Mouse (Mus musculus): ENCODE measurements around the gene Gm867. TPM values are rescaled to one million over a fixed set of nuclear protein-coding genes. Genes with fewer than 3 reads are reported as not detected.

Gene Gm867
- polyA plus RNA-seq, 1 experiment = 1.3 TPM

DNA sequence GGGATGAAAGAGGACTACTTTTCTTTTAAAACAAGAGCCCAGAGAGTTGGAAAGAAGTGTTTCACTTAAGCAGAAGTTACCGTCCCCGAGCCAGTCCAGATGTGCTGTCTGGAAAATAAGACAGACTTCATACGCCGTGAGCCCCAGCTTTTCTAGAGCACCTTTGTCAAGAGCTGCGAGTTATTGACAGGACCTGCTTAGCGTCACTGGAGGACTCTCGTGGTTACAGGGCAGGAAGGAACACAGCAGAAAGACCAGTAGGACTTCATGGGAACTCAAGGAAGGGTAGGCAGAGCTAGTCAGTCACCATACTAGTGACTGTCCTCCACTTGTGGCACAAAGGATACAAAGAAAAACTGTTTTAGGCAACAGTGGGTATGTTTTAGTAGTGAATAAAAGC lies 24.9 kb downstream of the Gm867 start:
- H3K4me3 ChIP-seq (ENCODE audit: control insufficient read depth, low read depth, low read length) = no peak overlapping the region
- H3K27me3 ChIP-seq (ENCODE audit: control insufficient read depth, insufficient read depth, low read length) = no peaks in the 10 kb centered on the region
- TF ChIP-seq POLR2A (IDR thresholded peaks at IDR 0.05; ENCODE audit: control insufficient read depth, low read depth, low read length) (no peak), CTCF (IDR thresholded peaks at IDR 0.05; ENCODE audit: control insufficient read depth, insufficient read depth, insufficient replicate concordance, low read depth, low read length) (no peak)
- H3K4me1 ChIP-seq (ENCODE audit: control insufficient read depth, insufficient read depth, low read length) = peaks cover 2% of the 10 kb centered on the region; the same call in 1 of the 2 replicates
- peaks cover 4% of the 10 kb centered on the region for H3K36me3 ChIP-seq (ENCODE audit: control insufficient read depth, insufficient read depth, low read length)
- no peak overlapping the region for H3K27ac ChIP-seq (ENCODE audit: control insufficient read depth, insufficient read depth, low read depth, low read length)

DNA sequence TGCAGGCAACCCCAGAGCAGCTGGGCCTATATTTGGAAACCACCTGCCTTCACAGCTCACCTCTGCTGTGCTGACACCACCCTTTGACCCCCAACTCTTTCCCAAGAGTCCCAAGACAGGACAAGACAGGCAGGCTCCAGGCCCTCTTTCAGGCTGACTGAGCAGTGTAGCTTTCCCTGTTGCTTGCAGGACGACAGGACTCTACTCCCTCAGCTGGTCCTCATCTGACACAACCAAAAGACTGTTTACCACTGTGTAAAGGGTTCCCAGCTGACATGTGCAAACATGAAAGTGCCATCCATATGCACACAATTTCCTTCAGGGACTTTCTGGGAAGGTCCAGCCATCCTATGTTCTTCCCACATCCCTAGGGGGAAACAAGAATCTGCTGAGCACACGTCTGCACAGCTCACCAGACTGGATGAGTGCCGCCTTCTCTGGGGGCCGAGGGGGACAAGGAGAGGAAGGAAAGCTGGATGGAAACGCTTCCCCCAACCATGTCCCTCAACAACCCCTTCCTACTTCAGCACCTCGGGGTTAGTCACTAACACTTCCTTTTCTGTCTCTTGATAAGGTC lies 27.4 kb downstream of the Gm867 start:
- Histone ChIP-seq H3K4me3 (ENCODE audit: control insufficient read depth, low read depth, low read length) (no peak overlapping the region), H3K27me3 (ENCODE audit: control insufficient read depth, insufficient read depth, low read length) (no peaks in the 10 kb centered on the region), H3K4me1 (ENCODE audit: control insufficient read depth, insufficient read depth, low read length) (no peaks in the 10 kb centered on the region; the same call in 1 of the 2 replicates), H3K36me3 (ENCODE audit: control insufficient read depth, insufficient read depth, low read length) (peaks cover 6% of the 10 kb centered on the region), H3K27ac (ENCODE audit: control insufficient read depth, insufficient read depth, low read depth, low read length) (no peak overlapping the region)
- TF ChIP-seq POLR2A (IDR thresholded peaks at IDR 0.05; ENCODE audit: control insufficient read depth, low read depth, low read length) (no peak), CTCF (IDR thresholded peaks at IDR 0.05; ENCODE audit: control insufficient read depth, insufficient read depth, insufficient replicate concordance, low read depth, low read length) (no peak)

DNA sequence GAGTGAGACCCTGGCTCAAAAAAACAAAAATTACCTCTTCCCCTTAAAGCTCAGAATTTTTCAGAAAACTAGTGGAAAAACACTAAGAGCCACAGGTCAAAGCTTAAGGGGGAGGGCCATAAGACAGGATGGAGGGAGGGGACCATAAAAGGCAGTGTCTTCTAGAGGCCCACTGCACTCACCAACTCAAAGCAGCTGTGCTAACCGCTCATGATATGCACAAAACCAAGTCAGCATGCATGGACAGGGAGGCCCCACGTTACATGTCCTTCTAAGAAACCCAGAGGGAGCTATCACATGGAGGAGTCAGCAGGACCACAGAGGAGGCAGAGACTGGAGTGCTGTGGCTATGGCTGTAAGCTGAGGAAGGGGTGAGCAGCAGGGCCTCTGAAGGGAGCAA lies 29.8 kb downstream of the Gm867 start:
- no peak overlapping the region; the same call in none of the 2 replicates for H3K4me3 ChIP-seq (ENCODE audit: control insufficient read depth, low read depth, low read length)
- H3K36me3 ChIP-seq (ENCODE audit: control insufficient read depth, insufficient read depth, low read length) = peaks cover 6% of the 10 kb centered on the region
- H3K4me1 ChIP-seq (ENCODE audit: control insufficient read depth, insufficient read depth, low read length) = no peaks in the 10 kb centered on the region; the same call in 1 of the 2 replicates
- H3K27me3 ChIP-seq (ENCODE audit: control insufficient read depth, insufficient read depth, low read length) = no peaks in the 10 kb centered on the region
- H3K27ac ChIP-seq (ENCODE audit: control insufficient read depth, insufficient read depth, low read depth, low read length) = no peak overlapping the region
- no peak for TF ChIP-seq CTCF (IDR thresholded peaks at IDR 0.05; ENCODE audit: control insufficient read depth, insufficient read depth, insufficient replicate concordance, low read depth, low read length)
- no peak for TF ChIP-seq POLR2A (IDR thresholded peaks at IDR 0.05; ENCODE audit: control insufficient read depth, low read depth, low read length)

DNA sequence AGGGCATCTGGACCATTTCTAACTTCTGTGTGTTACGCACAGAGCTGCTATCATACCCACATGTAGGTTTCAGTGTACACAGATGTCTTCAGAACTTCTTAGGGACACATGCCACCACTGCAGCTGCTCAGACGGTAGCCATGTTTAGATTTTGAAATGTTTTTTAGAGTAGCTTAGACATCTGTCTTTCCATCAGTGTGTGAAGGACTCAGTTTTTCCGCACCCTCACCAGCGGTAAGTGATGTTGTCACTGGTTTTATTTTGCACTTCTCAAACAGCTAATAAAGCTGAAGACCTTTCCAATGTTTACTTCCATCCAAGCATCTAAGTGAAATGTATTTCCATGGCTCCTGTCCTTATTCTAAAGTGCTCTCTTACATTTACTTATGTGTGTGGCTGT lies 33.6 kb downstream of the Gm867 start:
- TF ChIP-seq POLR2A (IDR thresholded peaks at IDR 0.05; ENCODE audit: control insufficient read depth, low read depth, low read length) (no peak), CTCF (IDR thresholded peaks at IDR 0.05; ENCODE audit: control insufficient read depth, insufficient read depth, insufficient replicate concordance, low read depth, low read length) (no peak)
- Histone ChIP-seq H3K36me3 (ENCODE audit: control insufficient read depth, insufficient read depth, low read length) (peaks cover 3% of the 10 kb centered on the region), H3K27ac (ENCODE audit: control insufficient read depth, insufficient read depth, low read depth, low read length) (no peak overlapping the region), H3K4me3 (ENCODE audit: control insufficient read depth, low read depth, low read length) (no peak overlapping the region), H3K4me1 (ENCODE audit: control insufficient read depth, insufficient read depth, low read length) (no peaks in the 10 kb centered on the region; the same call in 1 of the 2 replicates), H3K27me3 (ENCODE audit: control insufficient read depth, insufficient read depth, low read length) (no peaks in the 10 kb centered on the region)

DNA sequence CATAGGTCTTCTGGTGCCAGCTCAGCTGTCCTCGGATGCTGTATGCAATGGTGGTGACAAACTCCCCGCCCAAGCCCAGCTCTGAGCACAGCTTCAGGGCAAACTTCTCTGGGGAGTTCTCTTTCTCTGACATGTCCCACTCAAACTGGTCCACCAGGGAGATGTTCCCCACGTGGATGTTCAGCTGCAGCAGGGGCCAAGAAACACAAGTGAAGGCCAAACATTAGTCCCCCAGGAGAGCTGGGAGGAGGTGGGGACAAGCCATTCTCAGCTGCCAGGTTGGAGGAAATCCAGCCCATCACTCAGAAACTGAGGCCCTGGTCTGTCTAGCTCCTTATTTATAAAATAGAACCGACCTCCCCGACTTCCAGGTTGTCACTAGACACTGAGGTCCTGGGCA lies 36.1 kb downstream of the Gm867 start:
- Histone ChIP-seq H3K4me1 (ENCODE audit: control insufficient read depth, insufficient read depth, low read length) (no peaks in the 10 kb centered on the region; the same call in 1 of the 2 replicates), H3K4me3 (ENCODE audit: control insufficient read depth, low read depth, low read length) (no peak overlapping the region), H3K27ac (ENCODE audit: control insufficient read depth, insufficient read depth, low read depth, low read length) (no peak overlapping the region), H3K36me3 (ENCODE audit: control insufficient read depth, insufficient read depth, low read length) (no peaks in the 10 kb centered on the region), H3K27me3 (ENCODE audit: control insufficient read depth, insufficient read depth, low read length) (no peaks in the 10 kb centered on the region)
- TF ChIP-seq POLR2A (IDR thresholded peaks at IDR 0.05; ENCODE audit: control insufficient read depth, low read depth, low read length) (no peak), CTCF (IDR thresholded peaks at IDR 0.05; ENCODE audit: control insufficient read depth, insufficient read depth, insufficient replicate concordance, low read depth, low read length) (no peak)

DNA sequence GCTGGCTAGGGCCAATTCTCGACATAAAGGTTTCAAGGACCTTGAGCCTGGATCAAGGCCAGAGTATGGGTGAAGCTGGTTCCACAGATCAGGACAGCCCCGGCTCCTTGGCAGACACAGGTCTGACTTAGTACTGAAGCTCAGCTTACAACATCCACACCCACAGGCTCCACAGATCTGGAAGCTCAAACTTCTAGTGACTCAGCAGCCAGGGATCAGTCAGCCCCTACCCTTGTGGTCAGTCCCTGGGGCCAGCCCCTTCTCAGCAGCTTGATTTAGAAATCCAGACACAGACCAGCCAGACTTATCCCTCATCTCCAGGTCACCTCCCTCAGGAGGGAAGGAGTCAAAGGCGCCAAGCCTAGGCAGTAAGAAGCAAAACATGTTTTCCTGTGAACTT lies 41.6 kb downstream of the Gm867 start:
- Histone ChIP-seq H3K4me3 (ENCODE audit: control insufficient read depth, low read depth, low read length) (no peak overlapping the region), H3K4me1 (ENCODE audit: control insufficient read depth, insufficient read depth, low read length) (peaks cover 17% of the 10 kb centered on the region), H3K27me3 (ENCODE audit: control insufficient read depth, insufficient read depth, low read length) (no peaks in the 10 kb centered on the region), H3K36me3 (ENCODE audit: control insufficient read depth, insufficient read depth, low read length) (no peaks in the 10 kb centered on the region), H3K27ac (ENCODE audit: control insufficient read depth, insufficient read depth, low read depth, low read length) (no peak overlapping the region)
- no peak for TF ChIP-seq CTCF (IDR thresholded peaks at IDR 0.05; ENCODE audit: control insufficient read depth, insufficient read depth, insufficient replicate concordance, low read depth, low read length)
- TF ChIP-seq POLR2A (IDR thresholded peaks at IDR 0.05; ENCODE audit: control insufficient read depth, low read depth, low read length) = no peak

DNA sequence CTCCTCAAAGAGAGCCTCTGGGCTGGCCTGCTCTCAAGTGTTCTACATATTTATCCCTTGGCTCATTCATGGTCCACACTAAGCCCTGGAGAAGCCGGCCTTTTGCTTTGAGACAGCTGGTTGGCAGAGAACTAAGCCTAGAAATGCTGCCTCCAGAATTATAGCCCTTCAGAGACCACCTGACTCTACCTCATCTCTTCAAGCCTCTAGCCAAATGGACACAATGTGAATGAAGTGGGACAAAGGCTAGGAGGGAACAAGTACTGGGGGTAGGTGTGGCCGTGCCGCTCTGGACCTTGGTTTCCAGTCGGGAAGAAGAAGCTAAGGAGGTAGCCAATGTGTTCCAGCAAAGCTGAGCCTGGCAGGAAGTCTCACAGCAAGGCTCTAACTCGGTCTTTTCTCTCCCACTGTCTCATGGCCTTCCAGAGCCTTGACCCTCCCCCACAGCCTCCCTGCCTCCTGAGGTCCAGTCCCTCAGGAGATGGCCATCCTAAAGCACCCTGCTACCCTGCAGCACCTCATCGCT lies 42.4 kb downstream of the Gm867 start:
- no peaks in the 10 kb centered on the region for H3K36me3 ChIP-seq (ENCODE audit: control insufficient read depth, insufficient read depth, low read length)
- TF ChIP-seq CTCF (IDR thresholded peaks at IDR 0.05; ENCODE audit: control insufficient read depth, insufficient read depth, insufficient replicate concordance, low read depth, low read length) = no peak
- no peak for TF ChIP-seq POLR2A (IDR thresholded peaks at IDR 0.05; ENCODE audit: control insufficient read depth, low read depth, low read length)
- no peaks in the 10 kb centered on the region for H3K27me3 ChIP-seq (ENCODE audit: control insufficient read depth, insufficient read depth, low read length)
- peak overlapping the region; percentile 35; the same call in 1 of the 2 replicates for H3K27ac ChIP-seq (ENCODE audit: control insufficient read depth, insufficient read depth, low read depth, low read length)
- peaks cover 18% of the 10 kb centered on the region for H3K4me1 ChIP-seq (ENCODE audit: control insufficient read depth, insufficient read depth, low read length)
- no peak overlapping the region for H3K4me3 ChIP-seq (ENCODE audit: control insufficient read depth, low read depth, low read length)

Measured in testis, adult 2 months (tissue).